Mouse (Mus musculus): ENCODE measurements at regions not wholly inside any gene's neighbourhood (a gene's known extent, or its start where the extent isn't known, plus 50 kb on each side); places are given as distances from the start of the nearest gene placed in this dataset.

- 70% methylated on average over 7 of the region's 7 CpGs for WGBS (ENCODE audit: insufficient replicate concordance)
- no peaks in the 10 kb centered on the region for H3K9me3 ChIP-seq (replicated peaks; ENCODE audit: control insufficient read depth, low read length)
- ATAC-seq (ENCODE audit: low read depth) = no peak
Measured at GRCm38 (mm10) chr6:99975486-99975885, 249.3 kb upstream of the Prok2 start.

GRCm38 (mm10) chr6:99974464-99974863 is 248.3 kb upstream of the Prok2 start:
- Histone ChIP-seq H3K27ac (ENCODE audit: low read length) (no peak overlapping the region), H3K9me3 (replicated peaks; ENCODE audit: control insufficient read depth, low read length) (no peaks in the 10 kb centered on the region), H3K4me2 (ENCODE audit: low read depth, low read length) (no peak overlapping the region), H3K4me3 (ENCODE audit: low read depth, low read length) (no peak overlapping the region), H3K27me3 (ENCODE audit: control insufficient read depth, insufficient read depth, low read depth, low read length) (no peaks in the 10 kb centered on the region), H3K36me3 (ENCODE audit: control insufficient read depth, insufficient read depth) (no peaks in the 10 kb centered on the region), H3K9ac (ENCODE audit: low read depth, low read length) (no peak overlapping the region), H3K4me1 (ENCODE audit: control insufficient read depth, low read depth, low read length) (no peaks in the 10 kb centered on the region)
- no peak for ATAC-seq (ENCODE audit: low read depth)
- WGBS (ENCODE audit: insufficient replicate concordance) = 42% methylated on average over 4 of the region's 4 CpGs

More at GRCm38 (mm10) chr6:99975486-99975885, 249.3 kb upstream of the Prok2 start:
- Histone ChIP-seq H3K27ac (ENCODE audit: low read length) (no peak overlapping the region), H3K9ac (ENCODE audit: low read depth, low read length) (no peak overlapping the region), H3K4me3 (ENCODE audit: low read depth, low read length) (no peak overlapping the region), H3K4me2 (ENCODE audit: low read depth, low read length) (no peak overlapping the region), H3K36me3 (ENCODE audit: control insufficient read depth, insufficient read depth) (no peaks in the 10 kb centered on the region), H3K27me3 (ENCODE audit: control insufficient read depth, insufficient read depth, low read depth, low read length) (no peaks in the 10 kb centered on the region), H3K4me1 (ENCODE audit: control insufficient read depth, low read depth, low read length) (no peaks in the 10 kb centered on the region)

DNA sequence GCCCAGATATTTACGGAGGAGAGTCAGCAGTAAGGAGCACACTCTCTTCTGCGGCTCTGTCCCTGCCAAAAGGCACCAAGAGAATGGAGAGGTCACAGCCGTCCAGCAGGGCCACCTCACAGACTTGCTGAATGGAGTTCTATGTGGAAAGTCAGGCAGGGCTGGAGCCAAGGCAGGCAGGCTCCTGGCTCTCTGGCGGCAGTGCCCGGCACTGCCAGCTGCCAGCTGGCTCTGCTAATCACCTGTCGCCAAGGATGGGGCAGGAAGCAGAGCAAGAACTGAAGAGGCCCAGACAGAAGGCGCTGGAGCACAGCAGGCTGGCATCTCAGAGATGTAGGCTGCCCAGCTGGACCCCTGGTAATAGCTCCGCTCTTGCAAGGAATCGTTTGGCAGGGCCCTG is 245.2 kb upstream of the Prok2 start:
- Histone ChIP-seq H3K4me1 (ENCODE audit: control insufficient read depth, low read depth, low read length) (no peaks in the 10 kb centered on the region), H3K9me3 (replicated peaks; ENCODE audit: control insufficient read depth, low read length) (no peaks in the 10 kb centered on the region), H3K27ac (ENCODE audit: low read length) (no peak overlapping the region), H3K4me2 (ENCODE audit: low read depth, low read length) (no peak overlapping the region), H3K4me3 (ENCODE audit: low read depth, low read length) (no peak overlapping the region), H3K9ac (ENCODE audit: low read depth, low read length) (no peak overlapping the region), H3K36me3 (ENCODE audit: control insufficient read depth, insufficient read depth) (no peaks in the 10 kb centered on the region), H3K27me3 (ENCODE audit: control insufficient read depth, insufficient read depth, low read depth, low read length) (no peaks in the 10 kb centered on the region)
- WGBS (ENCODE audit: insufficient replicate concordance) = 52% methylated on average over 9 of the region's 9 CpGs
- no peak for ATAC-seq (ENCODE audit: low read depth)

DNA sequence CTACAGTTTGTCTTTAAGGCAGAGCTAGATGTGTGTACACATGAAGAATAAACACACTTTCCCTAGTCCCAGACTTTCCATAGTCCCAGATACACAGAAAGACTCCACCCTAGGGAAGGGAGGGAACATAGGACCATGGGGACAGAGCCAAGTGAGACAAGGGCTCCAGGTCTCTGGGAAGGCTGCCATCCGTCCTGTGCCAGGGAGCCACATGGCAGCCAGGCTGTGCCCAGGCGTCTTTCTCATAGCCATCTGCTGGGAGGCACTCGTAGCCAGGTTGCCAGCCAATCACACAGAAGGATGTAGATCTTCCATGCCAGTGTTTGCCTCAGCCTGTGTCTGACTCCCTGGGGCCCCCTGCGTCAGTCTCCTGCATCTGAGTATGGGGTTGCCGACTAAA is 242.7 kb upstream of the Prok2 start:
- no peak overlapping the region for H3K27ac ChIP-seq (ENCODE audit: low read length)
- H3K27me3 ChIP-seq (ENCODE audit: control insufficient read depth, insufficient read depth, low read depth, low read length) = no peaks in the 10 kb centered on the region
- ATAC-seq (ENCODE audit: low read depth) = no peak
- H3K9me3 ChIP-seq (replicated peaks; ENCODE audit: control insufficient read depth, low read length) = no peaks in the 10 kb centered on the region
- H3K4me3 ChIP-seq (ENCODE audit: low read depth, low read length) = no peak overlapping the region
- whole genome bisulfite sequencing (ENCODE audit: insufficient replicate concordance) = 50% methylated on average over 5 of the region's 5 CpGs
- H3K4me2 ChIP-seq (ENCODE audit: low read depth, low read length) = no peak overlapping the region
- no peak overlapping the region for H3K9ac ChIP-seq (ENCODE audit: low read depth, low read length)
- no peaks in the 10 kb centered on the region for H3K36me3 ChIP-seq (ENCODE audit: control insufficient read depth, insufficient read depth)
- H3K4me1 ChIP-seq (ENCODE audit: control insufficient read depth, low read depth, low read length) = no peaks in the 10 kb centered on the region

DNA sequence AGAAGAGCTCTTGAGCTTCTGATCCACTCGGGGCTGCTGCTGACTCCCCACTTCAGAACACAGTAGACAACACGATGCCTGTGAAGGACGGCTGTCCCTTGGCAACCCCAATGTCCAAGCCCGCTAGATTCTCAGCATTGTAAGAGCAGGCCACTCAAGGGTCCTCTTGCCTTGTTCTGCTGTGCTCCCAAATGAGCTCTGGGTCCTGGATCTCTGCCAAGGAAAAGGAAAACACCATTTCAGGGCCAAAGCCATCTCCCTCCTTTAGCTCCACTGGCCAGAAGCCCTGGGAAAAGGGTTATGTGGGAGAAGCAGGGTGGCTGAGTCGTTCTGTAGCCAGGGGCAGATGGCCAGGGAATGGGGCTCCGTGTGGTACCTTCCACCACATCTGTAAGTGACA is 241.3 kb upstream of the Prok2 start:
- WGBS (ENCODE audit: insufficient replicate concordance) = 52% methylated on average over 6 of the region's 6 CpGs
- Histone ChIP-seq H3K4me3 (ENCODE audit: low read depth, low read length) (no peak overlapping the region), H3K4me1 (ENCODE audit: control insufficient read depth, low read depth, low read length) (no peaks in the 10 kb centered on the region), H3K27ac (ENCODE audit: low read length) (no peak overlapping the region), H3K27me3 (ENCODE audit: control insufficient read depth, insufficient read depth, low read depth, low read length) (no peaks in the 10 kb centered on the region), H3K9me3 (replicated peaks; ENCODE audit: control insufficient read depth, low read length) (no peaks in the 10 kb centered on the region), H3K9ac (ENCODE audit: low read depth, low read length) (no peak overlapping the region), H3K36me3 (ENCODE audit: control insufficient read depth, insufficient read depth) (no peaks in the 10 kb centered on the region), H3K4me2 (ENCODE audit: low read depth, low read length) (no peak overlapping the region)
- ATAC-seq (ENCODE audit: low read depth) = no peak

- WGBS (ENCODE audit: insufficient replicate concordance) = 44% methylated on average over 3 of the region's 3 CpGs
Measured at GRCm38 (mm10) chr6:99964540-99964939, 238.3 kb upstream of the Prok2 start.

DNA sequence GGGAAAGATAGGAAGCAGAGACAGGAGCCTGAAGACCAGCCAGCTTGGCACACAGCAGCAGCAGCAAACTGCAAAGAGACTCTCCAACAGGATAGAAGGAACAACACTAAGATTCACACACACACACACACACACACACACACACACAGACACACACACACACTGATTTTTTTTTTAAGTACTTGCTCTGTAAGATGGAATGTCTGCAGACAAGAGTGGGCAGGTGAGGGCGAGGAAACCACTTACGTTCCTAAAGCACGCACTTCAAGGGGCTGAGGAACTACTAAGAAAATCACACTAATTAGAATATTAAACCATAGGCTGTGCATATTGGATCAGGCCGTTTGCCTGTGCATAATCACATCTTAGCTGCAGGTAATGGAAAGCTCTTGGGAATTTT is 237.8 kb upstream of the Prok2 start:
- H3K4me1 ChIP-seq (ENCODE audit: control insufficient read depth, low read depth, low read length) = no peaks in the 10 kb centered on the region
- H3K27me3 ChIP-seq (ENCODE audit: control insufficient read depth, insufficient read depth, low read depth, low read length) = no peaks in the 10 kb centered on the region
- H3K4me3 ChIP-seq (ENCODE audit: low read depth, low read length) = no peak overlapping the region
- H3K9me3 ChIP-seq (replicated peaks; ENCODE audit: control insufficient read depth, low read length) = no peaks in the 10 kb centered on the region
- no peak overlapping the region for H3K27ac ChIP-seq (ENCODE audit: low read length)
- ATAC-seq (ENCODE audit: low read depth) = no peak
- 74% methylated on average over 4 of the region's 4 CpGs for WGBS (ENCODE audit: insufficient replicate concordance)
- no peaks in the 10 kb centered on the region for H3K36me3 ChIP-seq (ENCODE audit: control insufficient read depth, insufficient read depth)
- H3K4me2 ChIP-seq (ENCODE audit: low read depth, low read length) = no peak overlapping the region
- no peak overlapping the region for H3K9ac ChIP-seq (ENCODE audit: low read depth, low read length)

More at GRCm38 (mm10) chr6:99964540-99964939, 238.3 kb upstream of the Prok2 start:
- no peak overlapping the region for H3K9ac ChIP-seq (ENCODE audit: low read depth, low read length)
- no peak overlapping the region for H3K27ac ChIP-seq (ENCODE audit: low read length)
- no peak overlapping the region for H3K4me3 ChIP-seq (ENCODE audit: low read depth, low read length)
- H3K4me2 ChIP-seq (ENCODE audit: low read depth, low read length) = no peak overlapping the region
- no peaks in the 10 kb centered on the region for H3K36me3 ChIP-seq (ENCODE audit: control insufficient read depth, insufficient read depth)
- H3K4me1 ChIP-seq (ENCODE audit: control insufficient read depth, low read depth, low read length) = no peaks in the 10 kb centered on the region
- no peaks in the 10 kb centered on the region for H3K27me3 ChIP-seq (ENCODE audit: control insufficient read depth, insufficient read depth, low read depth, low read length)
- H3K9me3 ChIP-seq (replicated peaks; ENCODE audit: control insufficient read depth, low read length) = no peaks in the 10 kb centered on the region
- no peak for ATAC-seq (ENCODE audit: low read depth)

GRCm38 (mm10) chr6:99959371-99959770 is 233.2 kb upstream of the Prok2 start:
- Histone ChIP-seq H3K4me2 (ENCODE audit: low read depth, low read length) (no peak overlapping the region), H3K4me1 (ENCODE audit: control insufficient read depth, low read depth, low read length) (no peaks in the 10 kb centered on the region), H3K27ac (ENCODE audit: low read length) (no peak overlapping the region), H3K9me3 (replicated peaks; ENCODE audit: control insufficient read depth, low read length) (no peaks in the 10 kb centered on the region), H3K27me3 (ENCODE audit: control insufficient read depth, insufficient read depth, low read depth, low read length) (no peaks in the 10 kb centered on the region), H3K4me3 (ENCODE audit: low read depth, low read length) (no peak overlapping the region), H3K9ac (ENCODE audit: low read depth, low read length) (no peak overlapping the region), H3K36me3 (ENCODE audit: control insufficient read depth, insufficient read depth) (no peaks in the 10 kb centered on the region)
- no peak for ATAC-seq (ENCODE audit: low read depth)
- WGBS (ENCODE audit: insufficient replicate concordance) = 34% methylated on average over 4 of the region's 4 CpGs

GRCm38 (mm10) chr6:99954832-99955830 is 228.9 kb upstream of the Prok2 start:
- Histone ChIP-seq H3K9me3 (replicated peaks; ENCODE audit: control insufficient read depth, low read length) (no peaks in the 10 kb centered on the region), H3K4me1 (ENCODE audit: control insufficient read depth, low read depth, low read length) (no peaks in the 10 kb centered on the region), H3K36me3 (ENCODE audit: control insufficient read depth, insufficient read depth) (no peaks in the 10 kb centered on the region), H3K4me3 (ENCODE audit: low read depth, low read length) (no peak overlapping the region), H3K27me3 (ENCODE audit: control insufficient read depth, insufficient read depth, low read depth, low read length) (no peaks in the 10 kb centered on the region), H3K27ac (ENCODE audit: low read length) (no peak overlapping the region), H3K4me2 (ENCODE audit: low read depth, low read length) (no peak overlapping the region), H3K9ac (ENCODE audit: low read depth, low read length) (no peak overlapping the region)
- no peak for ATAC-seq (ENCODE audit: low read depth)
- WGBS (ENCODE audit: insufficient replicate concordance) = 54% methylated on average over 22 of the region's 22 CpGs
